Comparison of ENCODE assay signal across 13 mouse cellular contexts in genomic region chr11:5931947-5932346, GRCm38 (mm10). TPM values are rescaled to one million over a fixed set of nuclear protein-coding genes. Genes with fewer than 3 reads are reported as not detected.
DNase-seq lines count a peak whose midpoint lies in the region; ATAC-seq and TF ChIP-seq lines count a peak whose summit lies in the region.
"Not testable (repeated sequence)": the region's sequence is repeated elsewhere in the genome, so short reads cannot be mapped to it uniquely, and the experiment has no call there.
"Had no signal": no experiment of that assay in that cellular context is flagged by ENCODE, and none has a peak within 500 bp of the region (broad histone marks: within the 10 kb centered on the region; RNA-seq: fewer than 3 reads in every experiment).

No protein-coding gene starts in this region.

- H3K27me3 ChIP-seq in forebrain, embryonic 11.5 days (ENCODE audit: control insufficient read depth, insufficient read depth, low read length); hindbrain, postnatal 0 days (ENCODE audit: insufficient read depth, low read length); liver, postnatal 0 days (ENCODE audit: insufficient read depth, low read length): not testable (repeated sequence)

- ATAC-seq in forebrain, embryonic 11.5 days (replicated peaks; ENCODE audit: low FRiP score); hindbrain, postnatal 0 days; liver, postnatal 0 days: not testable (repeated sequence)

- not testable (repeated sequence) for H3K9me3 ChIP-seq in forebrain, embryonic 11.5 days (ENCODE audit: control insufficient read depth, low read length); hindbrain, postnatal 0 days (ENCODE audit: low read length); liver, postnatal 0 days (ENCODE audit: low read length)

- H3K4me1 ChIP-seq in forebrain, embryonic 11.5 days (replicated peaks; ENCODE audit: control insufficient read depth, insufficient read depth, low read length); hindbrain, postnatal 0 days (ENCODE audit: insufficient read depth, low read length); liver, postnatal 0 days (ENCODE audit: insufficient read depth): not testable (repeated sequence)

- DNase-seq in B cell, adult 2 months: peak; percentile 45 to 55
- DNase-seq in adrenal gland, postnatal 14 days: peak; percentile 54
- DNase-seq in forebrain, embryonic 11.5 days (ENCODE audit: low spot score): peak; percentile 54
- not testable (repeated sequence) for DNase-seq in hindbrain, postnatal 0 days (ENCODE audit: low spot score); liver, postnatal 0 days
- peak; percentile 44 to 46 for DNase-seq in kidney, postnatal 4 days
- peak; percentile 69 for DNase-seq in right cerebral cortex, postnatal 4 days
- peak; percentile 34 for DNase-seq in thymus, postnatal 14 days

- not testable (repeated sequence) for H3K27ac ChIP-seq in forebrain, embryonic 11.5 days (ENCODE audit: low read depth, low read length); hindbrain, postnatal 0 days; liver, postnatal 0 days (ENCODE audit: low read depth)

- H3K4me2 ChIP-seq in forebrain, embryonic 11.5 days (ENCODE audit: low read depth, low read length, severe bottlenecking); hindbrain, postnatal 0 days (ENCODE audit: low read depth, low read length); liver, postnatal 0 days (ENCODE audit: low read depth, low read length): not testable (repeated sequence)

- H3K4me3 ChIP-seq in forebrain, embryonic 11.5 days (ENCODE audit: low read depth, low read length); hindbrain, postnatal 0 days (ENCODE audit: low read length); liver, postnatal 0 days (ENCODE audit: low read depth, low read length): not testable (repeated sequence)

- TF ChIP-seq EP300 in liver, postnatal 0 days (IDR thresholded peaks at IDR 0.05; ENCODE audit: low read depth): not testable (repeated sequence)

- not testable (repeated sequence) for H3K9ac ChIP-seq in forebrain, embryonic 11.5 days (ENCODE audit: low read length); hindbrain, postnatal 0 days (replicated peaks; ENCODE audit: low read length); liver, postnatal 0 days (replicated peaks)

- WGBS in forebrain, embryonic 11.5 days: 85% methylated on average over 6 of the region's 6 CpGs
- 82% methylated on average over 6 of the region's 6 CpGs for WGBS in hindbrain, postnatal 0 days
- 90% methylated on average over 6 of the region's 6 CpGs for WGBS in liver, postnatal 0 days (ENCODE audit: insufficient replicate concordance)

- H3K36me3 ChIP-seq in forebrain, embryonic 11.5 days (ENCODE audit: control insufficient read depth, insufficient read depth, low read length); hindbrain, postnatal 0 days (ENCODE audit: insufficient read depth, low read length); liver, postnatal 0 days (replicated peaks; ENCODE audit: insufficient read depth, low read length): not testable (repeated sequence)

- peak; percentile 35; the same call in 1 of the 2 replicates for TF ChIP-seq CTCF in hindbrain, postnatal 0 days (IDR thresholded peaks at IDR 0.05; ENCODE audit: low read depth)
- TF ChIP-seq CTCF in liver, postnatal 0 days (IDR thresholded peaks at IDR 0.05; ENCODE audit: low read depth): peak; percentile 47

RNA-seq across cellular contexts. Expression of gene Gck, which starts 17.9 kb away (rescaled TPM):
- total RNA-seq in adrenal gland, postnatal 14 days (2021): 3.8 and 18.3 TPM in 2 replicates
- 1.8 and 4.5 TPM in 2 replicates for polyA plus RNA-seq in forebrain, embryonic 11.5 days (2014; fragmentation: Nextera tagmentation; extraction: Ambion mirVana)
- 3.2 and 9.1 TPM in 2 replicates for total RNA-seq in hindbrain, postnatal 0 days (2014; rRNA removed)
- polyA plus RNA-seq in hindbrain, postnatal 0 days (2015; fragmentation: Nextera tagmentation; extraction: Ambion mirVana): 7.1 and 7.5 TPM in 2 replicates
- 0.66 and 1.3 TPM in 2 replicates for polyA plus RNA-seq in liver, postnatal 0 days (2015; fragmentation: Nextera tagmentation; extraction: Ambion mirVana)
- total RNA-seq: common myeloid progenitor, adult 5-6 weeks had no signal
- polyA plus RNA-seq: CD4-positive, CD25-positive, alpha-beta regulatory T cell, adult 4 months had no signal

RNA-seq across cellular contexts. Expression of gene Ykt6, which starts 23.5 kb away (rescaled TPM):
- total RNA-seq in adrenal gland, postnatal 14 days (2021): 71.1 and 77.9 TPM in 2 replicates
- polyA plus RNA-seq in forebrain, embryonic 11.5 days (2014; fragmentation: Nextera tagmentation; extraction: Ambion mirVana): 25.5 and 27.2 TPM in 2 replicates
- 130 TPM in 2 replicates for total RNA-seq in hindbrain, postnatal 0 days (2014; rRNA removed)
- 72.3 and 81.7 TPM in 2 replicates for polyA plus RNA-seq in hindbrain, postnatal 0 days (2015; fragmentation: Nextera tagmentation; extraction: Ambion mirVana)
- 15.1 and 16.6 TPM in 2 replicates for polyA plus RNA-seq in liver, postnatal 0 days (2015; fragmentation: Nextera tagmentation; extraction: Ambion mirVana)

RNA-seq across cellular contexts. Expression of gene Myl7, which starts 33.4 kb away (rescaled TPM):
- not detected in 2 replicates for total RNA-seq in adrenal gland, postnatal 14 days (2021)
- polyA plus RNA-seq in forebrain, embryonic 11.5 days (2014; fragmentation: Nextera tagmentation; extraction: Ambion mirVana): 0.47 and 1.3 TPM in 2 replicates
- 0.79 TPM in 1 of 2 replicates, not detected in the other for total RNA-seq in hindbrain, postnatal 0 days (2014; rRNA removed)
- polyA plus RNA-seq in hindbrain, postnatal 0 days (2015; fragmentation: Nextera tagmentation; extraction: Ambion mirVana): not detected in 2 replicates
- polyA plus RNA-seq in liver, postnatal 0 days (2015; fragmentation: Nextera tagmentation; extraction: Ambion mirVana): 2.4 and 2.6 TPM in 2 replicates
- total RNA-seq: adrenal gland, postnatal 25 days; common myeloid progenitor, adult 5-6 weeks; gastrocnemius, postnatal 36 days had no signal
- polyA plus RNA-seq: CD4-positive, CD25-positive, alpha-beta regulatory T cell, adult 4 months; cerebellum, adult 2 months had no signal

RNA-seq across cellular contexts. Expression of gene Pold2, which starts 53.9 kb away (rescaled TPM):
- total RNA-seq in adrenal gland, postnatal 14 days (2021): 35.6 and 42.1 TPM in 2 replicates
- 130 TPM in 2 replicates for polyA plus RNA-seq in forebrain, embryonic 11.5 days (2014; fragmentation: Nextera tagmentation; extraction: Ambion mirVana)
- 32.9 and 36.6 TPM in 2 replicates for total RNA-seq in hindbrain, postnatal 0 days (2014; rRNA removed)
- 49.5 and 51.6 TPM in 2 replicates for polyA plus RNA-seq in hindbrain, postnatal 0 days (2015; fragmentation: Nextera tagmentation; extraction: Ambion mirVana)
- 24.0 and 27.0 TPM in 2 replicates for polyA plus RNA-seq in liver, postnatal 0 days (2015; fragmentation: Nextera tagmentation; extraction: Ambion mirVana)
